In the genomic region with DNA sequence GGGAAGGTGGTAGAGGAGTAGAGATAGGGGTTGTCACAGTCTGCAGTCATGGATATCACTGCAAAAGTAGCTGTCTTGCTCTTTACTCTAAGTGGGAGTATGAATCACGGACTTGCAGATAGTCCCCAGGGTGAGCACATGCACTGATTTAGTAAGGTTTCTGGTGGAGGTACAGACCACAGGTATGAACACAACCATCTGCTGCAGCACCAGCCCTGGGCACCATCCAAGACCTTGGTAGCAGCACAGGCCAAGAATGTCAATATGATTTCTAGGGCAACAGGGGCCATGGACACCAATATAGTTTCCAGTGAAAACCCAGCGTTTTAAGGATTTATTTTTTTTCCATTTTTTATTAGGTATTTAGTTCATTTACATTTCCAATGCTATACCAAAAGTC, we compare ENCODE assay signal across 12 mouse cellular contexts.
DNase-seq lines count a peak whose midpoint lies in the region.
"Had no signal": no experiment of that assay in that cellular context is flagged by ENCODE, and none has a peak within 500 bp of the region (broad histone marks: within the 10 kb centered on the region; RNA-seq: fewer than 3 reads in every experiment).

No protein-coding gene starts in this region.

- DNase-seq in cerebellum, adult 11-12 months: peak; percentile 70
- DNase-seq in cerebellum, adult 8-10 months: peak; percentile 37
- DNase-seq in cerebellum, postnatal 14 days: peak; percentile 77 to 83
- no peak for DNase-seq in liver
- DNase-seq in testis, postnatal 14 days (ENCODE audit: low spot score): no peak
- no peak for DNase-seq in spleen, postnatal 10 days (ENCODE audit: low spot score in 2 of 2)
- DNase-seq: adrenal gland, adult 2 months; adrenal gland, postnatal 36 days; gastrocnemius, postnatal 14 days; heart, adult 2 months; heart, postnatal 14 days; kidney, adult 11 months had no signal

Comparison
In these comparisons a context has a peak if more than half of its experiments do, and no peak if none do; other contexts are left out.
1. DNase-seq: peak in cerebellum, adult 11-12 months (single experiment), cerebellum, adult 8-10 months (single experiment) and cerebellum, postnatal 14 days (2 of 2); none in liver (single experiment), testis, postnatal 14 days (single experiment) and spleen, postnatal 10 days (0 of 2).